Mouse (Mus musculus) frontal cortex, postnatal 14 days (tissue): ENCODE measurements around the gene Mogat2.
A peak's percentile ranks its signal among the peaks of the same experiment; 100 is the strongest.

Experiments
- DNase-seq, 2 experiments: peaks; one replicate each; pipeline ENCODE4 v3.0.0; 2022; ENCODE audit warnings: low spot score in 2 of 2

Mogat2 gene

GRCm38 (mm10) chr7:99238417-99238816, at the start of gene Mogat2:
TSS of gene Mogat2 (minus strand) at chr7:99238619.
- no peak for DNase-seq

- DNase-seq, result peak; percentile 56 to 71
Measured at GRCm38 (mm10) chr7:99287287-99287686, 48.9 kb upstream of the Mogat2 start.

- no peak for DNase-seq
Measured at GRCm38 (mm10) chr7:99279586-99279985, 41.2 kb upstream of the Mogat2 start.

- no peak for DNase-seq
Measured at GRCm38 (mm10) chr7:99278309-99278708, 39.9 kb upstream of the Mogat2 start.

DNA sequence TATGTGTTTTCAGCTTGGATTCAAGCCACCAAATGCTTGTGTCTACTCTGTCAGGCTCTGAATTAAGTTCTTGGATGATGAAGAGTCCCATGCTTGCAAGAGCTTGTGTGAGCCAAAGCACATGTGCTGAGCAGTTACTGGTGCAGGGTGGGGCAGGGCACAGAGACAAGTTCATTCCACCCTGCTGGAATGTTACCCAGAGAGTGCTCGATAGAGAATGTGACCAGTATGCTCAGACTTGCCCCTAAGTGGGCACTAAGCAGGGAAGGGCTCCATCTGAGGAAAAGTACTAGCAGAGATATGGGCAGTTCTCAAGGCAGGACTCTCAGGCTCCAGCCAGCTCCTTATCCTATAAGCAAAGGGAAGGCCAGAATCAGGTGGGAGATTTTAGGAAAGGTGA, 38.3 kb upstream of the Mogat2 start:
- DNase-seq, result no peak

GRCm38 (mm10) chr7:99275131-99275530, 36.7 kb upstream of the Mogat2 start:
- no peak for DNase-seq

DNA sequence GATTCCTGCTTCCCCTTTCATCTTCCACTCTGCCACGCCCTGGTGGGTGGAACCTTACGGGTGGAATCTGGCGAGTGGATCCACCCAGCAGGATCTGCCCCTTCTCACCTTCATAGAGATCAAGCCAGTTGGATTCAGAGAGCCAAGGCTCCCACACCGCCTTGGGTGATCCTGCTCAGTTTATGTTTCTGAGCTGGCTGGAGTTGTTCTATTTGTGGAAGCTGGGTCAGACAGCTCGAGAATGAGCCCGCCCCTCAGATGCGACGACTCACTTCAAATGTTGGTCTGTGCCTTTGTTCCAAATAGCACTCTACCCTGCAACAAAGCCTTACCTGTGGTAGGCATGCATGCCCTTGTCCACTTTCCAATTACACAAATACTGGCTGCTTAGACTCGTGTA, 33.2 kb upstream of the Mogat2 start:
- no peak for DNase-seq

GRCm38 (mm10) chr7:99268951-99269945, 30.8 kb upstream of the Mogat2 start:
- DNase-seq, result no peak

DNA sequence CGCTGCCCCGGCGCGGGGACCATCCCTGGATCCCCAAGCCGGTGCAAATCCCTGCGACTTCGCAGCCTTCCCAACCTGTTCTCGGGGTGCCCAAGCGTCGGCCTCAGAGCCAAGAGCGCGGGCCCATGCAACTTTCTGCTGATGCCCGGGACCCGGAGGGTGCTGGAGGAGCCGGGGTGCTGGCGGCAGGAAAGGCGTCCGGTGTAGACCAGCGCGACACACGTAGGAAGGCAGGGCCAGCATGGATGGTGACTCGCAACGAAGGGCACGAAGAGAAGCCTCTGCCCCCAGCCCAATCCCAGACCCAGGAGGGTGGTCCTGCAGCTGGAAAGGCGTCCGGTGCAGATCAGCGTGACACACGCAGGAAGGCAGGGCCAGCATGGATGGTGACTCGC, 30.1 kb upstream of the Mogat2 start:
- DNase-seq, result no peak

GRCm38 (mm10) chr7:99267897-99268505, 29.6 kb upstream of the Mogat2 start:
- peak; percentile 73 to 77 for DNase-seq

- peak; percentile 69 to 71 for DNase-seq
Measured at GRCm38 (mm10) chr7:99267251-99267896, 29.0 kb upstream of the Mogat2 start, which contains the start of gene Map6. TSS of gene Map6 (plus strand) at chr7:99267447.

GRCm38 (mm10) chr7:99264597-99264996, 26.2 kb upstream of the Mogat2 start:
- DNase-seq, result no peak

DNA sequence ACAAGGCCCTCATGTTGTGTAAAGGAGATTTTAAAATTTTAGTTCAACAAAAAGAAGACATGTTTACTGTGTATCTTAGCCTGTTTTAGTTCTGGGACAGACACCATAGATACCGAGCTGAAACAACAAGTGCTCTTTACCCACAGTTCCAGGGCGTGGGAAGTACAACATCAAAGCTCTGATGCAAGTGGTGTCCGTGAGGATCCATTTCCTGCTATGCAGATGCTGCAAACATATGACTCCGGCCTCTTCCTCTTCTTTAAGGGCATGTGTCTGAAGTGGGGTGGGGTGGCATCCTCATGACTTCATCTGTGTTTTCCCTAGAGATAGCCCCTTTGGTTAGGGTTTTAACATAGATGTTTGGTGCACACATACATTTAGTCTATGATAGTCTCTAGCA, 25.1 kb upstream of the Mogat2 start:
- DNase-seq, result no peak

- no peak for DNase-seq
Measured at GRCm38 (mm10) chr7:99261900-99262299, 23.5 kb upstream of the Mogat2 start.

GRCm38 (mm10) chr7:99255006-99255405, 16.6 kb upstream of the Mogat2 start:
- DNase-seq, result peak; percentile 46 to 68

DNA sequence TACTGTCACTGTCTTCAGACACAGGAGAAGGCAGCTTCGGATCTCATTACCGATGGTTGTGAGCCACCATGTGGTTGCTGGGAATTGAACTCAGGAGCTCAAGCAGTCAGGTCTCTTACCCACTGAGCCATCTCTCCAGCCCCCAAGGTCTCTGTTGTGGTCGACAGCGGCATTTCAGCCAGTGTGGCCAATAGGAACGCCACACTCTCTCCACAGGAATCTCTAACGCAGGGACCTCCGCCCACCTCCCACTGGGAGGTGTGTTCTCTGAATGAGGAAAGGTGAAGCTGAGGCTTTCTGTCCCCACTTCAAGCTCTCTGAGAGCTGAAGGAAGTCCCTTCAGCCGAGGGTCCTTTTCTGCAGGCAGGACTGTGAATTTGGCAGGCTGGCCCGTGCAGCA, 12.0 kb upstream of the Mogat2 start:
- DNase-seq, result no peak

- peak in 1 of 2 experiments; percentile 48 for DNase-seq
Measured at GRCm38 (mm10) chr7:99249582-99249911, 11.1 kb upstream of the Mogat2 start.

GRCm38 (mm10) chr7:99248906-99249581, 10.6 kb upstream of the Mogat2 start:
- no peak for DNase-seq

- no peak for DNase-seq
Measured at GRCm38 (mm10) chr7:99248157-99248742, 9.8 kb upstream of the Mogat2 start.

DNA sequence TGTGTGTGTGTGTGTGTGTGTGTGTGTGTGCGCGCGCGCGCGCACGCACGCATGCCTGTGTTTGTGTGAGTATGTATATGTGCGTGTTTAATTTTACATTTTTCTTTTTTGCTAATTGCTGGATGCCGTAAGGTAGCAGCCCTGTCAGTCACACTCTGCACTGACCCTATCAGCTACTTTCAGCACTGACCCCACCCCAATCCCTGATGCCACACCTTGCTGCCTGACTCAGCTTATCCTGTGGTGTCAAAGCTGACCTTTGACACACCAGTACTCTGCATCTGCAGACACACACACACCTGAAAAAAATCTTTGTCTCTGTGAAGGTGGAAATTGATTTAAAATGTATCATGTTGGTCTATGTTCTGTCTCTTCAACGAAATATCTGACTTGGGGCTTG, 3.7 kb upstream of the Mogat2 start:
- no peak for DNase-seq

GRCm38 (mm10) chr7:99236888-99237660, 1.3 kb downstream of the Mogat2 start:
- DNase-seq, result no peak
